Mouse (Mus musculus) inflammation-experienced regulatory T-cells, adult 6 months (primary cell): ENCODE results near the gene Gm17677. TPM values are rescaled to one million over a fixed set of nuclear protein-coding genes. Genes with fewer than 3 reads are reported as not detected.

ENCODE experiments used
- ATAC-seq: one replicate; pipeline ENCODE4 v1.8.0; 2017
- polyA plus RNA-seq, 3 experiments: library from polyadenylated mRNA; unstranded; fragments of 100-300 nt; shearing (Covaris generic); gene quantifications; one replicate each; pipeline ENCODE4 v1.2.1; 2017

The Gm17677 gene
- polyA plus RNA-seq: not detected

GRCm38 (mm10) chr9:35740749-35741148, at the start of gene Gm17677:
TSS of gene Gm17677 (plus strand) at chr9:35741049.
- ATAC-seq: no peak

GRCm38 (mm10) chr9:35691924-35692323, 48.9 kb upstream of the Gm17677 start:
- ATAC-seq: no peak

- ATAC-seq: no peak
These were observed 33.6 kb upstream of the Gm17677 start for GRCm38 (mm10) chr9:35707265-35707664.

- no peak for ATAC-seq
These were observed 16.0 kb downstream of the Gm17677 start for GRCm38 (mm10) chr9:35756843-35757242.

- no peak for ATAC-seq
These were observed 37.2 kb downstream of the Gm17677 start, which contains the start of gene Gm17727 for GRCm38 (mm10) chr9:35778009-35778408. TSS of gene Gm17727 (minus strand) at chr9:35778109.

GRCm38 (mm10) chr9:35790001-35790400, 49.2 kb downstream of the Gm17677 start, which contains the start of the genes Gm27235 and D730048I06Rik:
TSS of gene Gm27235 (minus strand) at chr9:35790101.
TSS of gene D730048I06Rik (minus strand) at chr9:35790112.
- ATAC-seq: no peak

Other genes starting within 250 kb of the Gm17677 start
- gene Gm1113, start 222.8 kb upstream of the Gm17677 start, polyA plus RNA-seq: not detected
- under 1 TPM; 0.11 to 0.26 (median 0.14) TPM for gene Ddx25, start 182.5 kb upstream of the Gm17677 start, polyA plus RNA-seq
- gene Pus3, start 182.5 kb upstream of the Gm17677 start, polyA plus RNA-seq: 10 to 100 TPM; 16.9 to 27.8 (median 19.5) TPM
- not detected for gene Pate2, start 170.8 kb upstream of the Gm17677 start, polyA plus RNA-seq
- gene Hyls1, start 170.7 kb upstream of the Gm17677 start, polyA plus RNA-seq: 10 to 100 TPM in 1 of 3 experiments, 1 to 10 TPM in 2; 4.9 to 16.2 (median 5.7) TPM
- gene Pate4, start 129.1 kb upstream of the Gm17677 start, polyA plus RNA-seq: not detected
- not detected for gene Pate3, start 92.8 kb upstream of the Gm17677 start, polyA plus RNA-seq
- not detected for gene Pate1, start 53.7 kb upstream of the Gm17677 start, polyA plus RNA-seq
- gene Gm17727, start 37.1 kb downstream of the Gm17677 start, polyA plus RNA-seq: not detected
- gene Gm27235, start 49.1 kb downstream of the Gm17677 start, polyA plus RNA-seq: not detected
- gene D730048I06Rik, start 49.1 kb downstream of the Gm17677 start, polyA plus RNA-seq: not detected
- gene 9230110F15Rik, start 103.1 kb downstream of the Gm17677 start, polyA plus RNA-seq: not detected
- gene 9230113P08Rik, start 167.4 kb downstream of the Gm17677 start, polyA plus RNA-seq: not detected